Mouse (Mus musculus): ENCODE data around the gene Casp8. TPM values are rescaled to one million over a fixed set of nuclear protein-coding genes. Genes with fewer than 3 reads are reported as not detected.

Gene Casp8
- polyA plus RNA-seq, 1 experiment, result 9.4 TPM

- Histone ChIP-seq H3K4me3 (ENCODE audit: low read depth, low read length) (no peak overlapping the region), H3K27ac (ENCODE audit: insufficient read depth, low read depth, low read length) (no peak overlapping the region)
Observed at GRCm38 (mm10) chr1:58769136-58769535, 26.0 kb upstream of the Casp8 start.

GRCm38 (mm10) chr1:58769701-58770100 is 25.5 kb upstream of the Casp8 start:
- Histone ChIP-seq H3K4me1 (ENCODE audit: control insufficient read depth, insufficient read depth, insufficient read length, low read length) (peaks cover 6% of the 10 kb centered on the region), H3K36me3 (ENCODE audit: control insufficient read depth, insufficient read depth, low read length) (no peaks in the 10 kb centered on the region), H3K27ac (ENCODE audit: insufficient read depth, low read depth, low read length) (no peak overlapping the region), H3K4me3 (ENCODE audit: low read depth, low read length) (peak overlapping the region; percentile 31), H3K27me3 (ENCODE audit: control insufficient read depth, insufficient read depth, low read length) (no peaks in the 10 kb centered on the region)
- TF ChIP-seq CTCF (IDR thresholded peaks at IDR 0.05; ENCODE audit: extremely low read depth, insufficient read length, insufficient replicate concordance, low read depth, low read length) (no peak), POLR2A (IDR thresholded peaks at IDR 0.05; ENCODE audit: low read depth, low read length) (no peak)
- 20% methylated on average over 9 of the region's 9 CpGs for WGBS

More at GRCm38 (mm10) chr1:58769136-58769535, 26.0 kb upstream of the Casp8 start:
- Histone ChIP-seq H3K4me1 (ENCODE audit: control insufficient read depth, insufficient read depth, insufficient read length, low read length) (peaks cover 6% of the 10 kb centered on the region), H3K36me3 (ENCODE audit: control insufficient read depth, insufficient read depth, low read length) (no peaks in the 10 kb centered on the region), H3K27me3 (ENCODE audit: control insufficient read depth, insufficient read depth, low read length) (no peaks in the 10 kb centered on the region)
- no peak for TF ChIP-seq POLR2A (IDR thresholded peaks at IDR 0.05; ENCODE audit: low read depth, low read length)
- TF ChIP-seq CTCF (IDR thresholded peaks at IDR 0.05; ENCODE audit: extremely low read depth, insufficient read length, insufficient replicate concordance, low read depth, low read length), result no peak

GRCm38 (mm10) chr1:58770111-58770720 is 25.0 kb upstream of the Casp8 start:
- TF ChIP-seq CTCF (IDR thresholded peaks at IDR 0.05; ENCODE audit: extremely low read depth, insufficient read length, insufficient replicate concordance, low read depth, low read length), result peak; percentile 55; the same call in 1 of the 2 replicates
- TF ChIP-seq POLR2A (IDR thresholded peaks at IDR 0.05; ENCODE audit: low read depth, low read length), result no peak
- no peak overlapping the region for H3K27ac ChIP-seq (ENCODE audit: insufficient read depth, low read depth, low read length)
- 21% methylated on average over 7 of the region's 7 CpGs for WGBS
- H3K27me3 ChIP-seq (ENCODE audit: control insufficient read depth, insufficient read depth, low read length), result no peaks in the 10 kb centered on the region
- H3K4me1 ChIP-seq (ENCODE audit: control insufficient read depth, insufficient read depth, insufficient read length, low read length), result peaks cover 6% of the 10 kb centered on the region
- H3K36me3 ChIP-seq (ENCODE audit: control insufficient read depth, insufficient read depth, low read length), result no peaks in the 10 kb centered on the region
- H3K4me3 ChIP-seq (ENCODE audit: low read depth, low read length), result no peak overlapping the region

DNA sequence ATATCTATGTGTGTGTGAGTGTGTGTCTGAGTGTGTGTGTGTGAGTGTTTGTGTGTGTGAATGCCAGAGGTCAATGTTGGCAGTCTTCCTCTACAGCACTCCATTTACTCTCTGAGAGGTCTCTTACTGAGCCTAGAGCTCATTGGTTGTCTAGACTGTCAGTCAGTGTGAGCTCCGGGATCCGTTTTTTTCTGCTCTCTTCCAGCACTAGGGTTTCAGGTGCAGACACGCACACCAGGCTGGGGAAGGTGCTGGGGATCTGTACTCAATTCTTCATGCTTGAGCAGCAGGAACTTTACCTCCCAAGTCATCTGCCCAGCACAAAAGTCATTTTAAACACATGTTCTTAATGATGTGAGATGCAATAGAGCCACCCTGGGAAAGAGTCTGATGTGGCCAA is 23.1 kb upstream of the Casp8 start:
- 81% methylated on average over 3 of the region's 3 CpGs for WGBS
- Histone ChIP-seq H3K36me3 (ENCODE audit: control insufficient read depth, insufficient read depth, low read length) (no peaks in the 10 kb centered on the region), H3K4me3 (ENCODE audit: low read depth, low read length) (no peak overlapping the region), H3K27ac (ENCODE audit: insufficient read depth, low read depth, low read length) (no peak overlapping the region), H3K27me3 (ENCODE audit: control insufficient read depth, insufficient read depth, low read length) (no peaks in the 10 kb centered on the region), H3K4me1 (ENCODE audit: control insufficient read depth, insufficient read depth, insufficient read length, low read length) (peaks cover 7% of the 10 kb centered on the region)
- TF ChIP-seq POLR2A (IDR thresholded peaks at IDR 0.05; ENCODE audit: low read depth, low read length), result no peak

DNA sequence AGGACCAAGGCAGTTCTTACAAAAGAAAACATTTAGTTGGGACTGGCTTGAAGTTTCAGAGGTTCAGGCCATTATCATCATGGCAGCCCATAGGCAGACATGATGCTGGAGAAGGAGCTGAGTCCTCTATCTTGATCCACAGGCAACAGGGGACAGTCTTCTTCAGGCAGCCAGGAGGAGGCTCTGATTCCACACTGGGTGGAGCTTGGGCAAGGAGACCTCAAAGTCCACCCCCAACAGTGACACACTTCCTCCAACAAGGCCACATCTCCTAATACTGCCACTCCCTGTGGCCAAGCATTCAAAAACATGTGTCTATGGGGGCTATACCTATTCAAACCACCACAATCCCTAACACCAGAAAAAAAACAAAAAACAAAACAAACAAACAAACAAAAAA is 21.9 kb upstream of the Casp8 start:
- Histone ChIP-seq H3K27me3 (ENCODE audit: control insufficient read depth, insufficient read depth, low read length) (no peaks in the 10 kb centered on the region), H3K27ac (ENCODE audit: insufficient read depth, low read depth, low read length) (0 out of 2 replicates have a peak overlapping the region, but pooled peaks have one; percentile 21), H3K4me3 (ENCODE audit: low read depth, low read length) (no peak overlapping the region), H3K36me3 (ENCODE audit: control insufficient read depth, insufficient read depth, low read length) (no peaks in the 10 kb centered on the region), H3K4me1 (ENCODE audit: control insufficient read depth, insufficient read depth, insufficient read length, low read length) (peaks cover 10% of the 10 kb centered on the region)
- TF ChIP-seq POLR2A (IDR thresholded peaks at IDR 0.05; ENCODE audit: low read depth, low read length) (no peak), CTCF (IDR thresholded peaks at IDR 0.05; ENCODE audit: extremely low read depth, insufficient read length, insufficient replicate concordance, low read depth, low read length) (no peak)

- no peak for TF ChIP-seq POLR2A (IDR thresholded peaks at IDR 0.05; ENCODE audit: low read depth, low read length)
- TF ChIP-seq CTCF (IDR thresholded peaks at IDR 0.05; ENCODE audit: extremely low read depth, insufficient read length, insufficient replicate concordance, low read depth, low read length), result no peak
- Histone ChIP-seq H3K36me3 (ENCODE audit: control insufficient read depth, insufficient read depth, low read length) (no peaks in the 10 kb centered on the region), H3K27ac (ENCODE audit: insufficient read depth, low read depth, low read length) (0 out of 2 replicates have a peak overlapping the region, but pooled peaks have one; percentile 25), H3K27me3 (ENCODE audit: control insufficient read depth, insufficient read depth, low read length) (no peaks in the 10 kb centered on the region), H3K4me1 (ENCODE audit: control insufficient read depth, insufficient read depth, insufficient read length, low read length) (peaks cover 14% of the 10 kb centered on the region), H3K4me3 (ENCODE audit: low read depth, low read length) (no peak overlapping the region)
- WGBS, result 58% methylated on average over 2 of the region's 2 CpGs
Observed at GRCm38 (mm10) chr1:58773905-58774304, 21.3 kb upstream of the Casp8 start.

- no peak overlapping the region for H3K4me3 ChIP-seq (ENCODE audit: low read depth, low read length)
- H3K27me3 ChIP-seq (ENCODE audit: control insufficient read depth, insufficient read depth, low read length), result no peaks in the 10 kb centered on the region
- TF ChIP-seq POLR2A (IDR thresholded peaks at IDR 0.05; ENCODE audit: low read depth, low read length) (no peak), CTCF (IDR thresholded peaks at IDR 0.05; ENCODE audit: extremely low read depth, insufficient read length, insufficient replicate concordance, low read depth, low read length) (no peak)
- WGBS, result 96% methylated on average over 5 of the region's 5 CpGs
- H3K36me3 ChIP-seq (ENCODE audit: control insufficient read depth, insufficient read depth, low read length), result no peaks in the 10 kb centered on the region
- H3K27ac ChIP-seq (ENCODE audit: insufficient read depth, low read depth, low read length), result no peak overlapping the region
- peaks cover 16% of the 10 kb centered on the region for H3K4me1 ChIP-seq (ENCODE audit: control insufficient read depth, insufficient read depth, insufficient read length, low read length)
Observed at GRCm38 (mm10) chr1:58775361-58775760, 19.8 kb upstream of the Casp8 start.
